Mouse (Mus musculus) ES-E14 (cell line): ENCODE measurements at regions not wholly inside any gene's neighbourhood (a gene's known extent, or its start where the extent isn't known, plus 50 kb on each side); places are given as distances from the start of the nearest gene placed in this dataset.

Source experiments
- DNase-seq: peaks from one replicate; pipeline ENCODE4 v3.0.0-alpha.2; 2013; ENCODE audit warnings: low read depth, low spot score
- H3K27ac ChIP-seq: 2 replicates; pipeline ENCODE4 v1.5.1; 2012; ENCODE audit warnings: low read depth, mild to moderate bottlenecking, low read length, moderate library complexity, mixed read lengths; ENCODE audit not compliant: poor library complexity, insufficient read depth, severe bottlenecking
- H3K36me3 ChIP-seq: 2 replicates; pipeline ENCODE4 v1.6.1; 2012; ENCODE audit warnings: mild to moderate bottlenecking, low read length, moderate library complexity, mixed read lengths; ENCODE audit not compliant: control insufficient read depth, poor library complexity, insufficient read depth, severe bottlenecking
- H3K4me1 ChIP-seq, 2 experiments: fragments of 150-350 bp in 1 of 2; sonication (generic) in 1 of 2; 2 replicates each; pipeline ENCODE4 v1.6.1; 2012; ENCODE audit warnings: low read length in 2 of 2, mild to moderate bottlenecking in 1 of 2, mixed read lengths in 1 of 2; ENCODE audit not compliant: control insufficient read depth in 2 of 2, insufficient read depth in 2 of 2, poor library complexity in 1 of 2
- H3K4me3 ChIP-seq, 2 experiments: fragments of 150-350 bp in 1 of 2; sonication (generic) in 1 of 2; 2 replicates each; pipeline ENCODE4 v1.5.1; 2012; ENCODE audit warnings: low read length in 2 of 2, low read depth in 1 of 2, mild to moderate bottlenecking in 1 of 2, mixed read lengths in 1 of 2; ENCODE audit not compliant: insufficient read depth in 1 of 2, poor library complexity in 1 of 2, severe bottlenecking in 1 of 2
- H3K9ac ChIP-seq: 2 replicates; pipeline ENCODE4 v1.6.1; 2012; ENCODE audit warnings: low read depth, mild to moderate bottlenecking, low read length, mixed read lengths; ENCODE audit not compliant: poor library complexity, insufficient read depth, severe bottlenecking
- H3K9me3 ChIP-seq: fragments of 150-350 bp; sonication (generic); 2 replicates; pipeline ENCODE4 v1.6.1; 2012; ENCODE audit warnings: low read depth, mild to moderate bottlenecking, low read length; ENCODE audit not compliant: control insufficient read depth, insufficient read depth
- CHD2 ChIP-seq: IDR thresholded peaks from 2 replicates; pipeline ENCODE4 v1.6.1; 2014; ENCODE audit warnings: mild to moderate bottlenecking, low read depth, low read length, inconsistent platforms
- HCFC1 ChIP-seq: IDR thresholded peaks from 2 replicates; pipeline ENCODE4 v1.6.1; 2012; ENCODE audit warnings: low read length, inconsistent platforms, borderline replicate concordance; ENCODE audit not compliant: insufficient read depth
- MAFK ChIP-seq: IDR thresholded peaks from 2 replicates; pipeline ENCODE4 v1.6.1; 2014; ENCODE audit warnings: mild to moderate bottlenecking, low read depth, low read length, inconsistent platforms; ENCODE audit not compliant: insufficient read depth
- ZC3H11A ChIP-seq: IDR thresholded peaks from 2 replicates; pipeline ENCODE4 v1.6.1; 2012; ENCODE audit warnings: low read depth, mild to moderate bottlenecking, inconsistent platforms, low read length, borderline replicate concordance
- ZNF384 ChIP-seq: IDR thresholded peaks from 2 replicates; pipeline ENCODE4 v1.6.1; 2012; ENCODE audit warnings: low read depth, low read length, inconsistent platforms
- in situ Hi-C, 2 experiments: fragments of 600-800 bp; cut with MboI; formaldehyde crosslinking; loops; one replicate each; pipeline ENCODE4 v1.15.1; 2025; ENCODE audit warnings: low sequenced_read_pairs in 2 of 2, inconsistent platforms in 1 of 2; ENCODE audit not compliant: unreplicated experiment in 2 of 2

GRCm38 (mm10) chr1:157011226-157011625 lies 71.8 kb upstream of the Ralgps2 start:
- in situ Hi-C loops = no loop called here
- TF ChIP-seq ZC3H11A (no peak), ZNF384 (no peak), HCFC1 (no peak), CHD2 (no peak), MAFK (no peak)
- Histone ChIP-seq H3K4me1 (no peaks in the 10 kb centered on the region), H3K36me3 (no peaks in the 10 kb centered on the region), H3K9me3 (no peaks in the 10 kb centered on the region), H3K4me3 (no peak overlapping the region), H3K9ac (no peak overlapping the region), H3K27ac (no peak overlapping the region)
- DNase-seq = no peak

- no peaks in the 10 kb centered on the region for H3K4me1 ChIP-seq
- in situ Hi-C loops = no loop called here
- no peaks in the 10 kb centered on the region for H3K36me3 ChIP-seq
- no peak overlapping the region for H3K27ac ChIP-seq
- H3K9me3 ChIP-seq = no peaks in the 10 kb centered on the region
- H3K4me3 ChIP-seq = no peak overlapping the region
- no peak overlapping the region for H3K9ac ChIP-seq
- TF ChIP-seq MAFK (no peak), ZNF384 (no peak), HCFC1 (no peak), CHD2 (no peak), ZC3H11A (no peak)
- DNase-seq = no peak
Observed at GRCm38 (mm10) chr1:157009427-157009826, 70.0 kb upstream of the Ralgps2 start.

- Histone ChIP-seq H3K36me3 (no peaks in the 10 kb centered on the region), H3K9ac (no peak overlapping the region), H3K27ac (no peak overlapping the region), H3K9me3 (no peaks in the 10 kb centered on the region), H3K4me3 (no peak overlapping the region), H3K4me1 (no peaks in the 10 kb centered on the region)
- no peak for DNase-seq
- TF ChIP-seq ZC3H11A (no peak), ZNF384 (no peak), MAFK (no peak), CHD2 (no peak), HCFC1 (no peak)
- in situ Hi-C loops = no loop called here
Observed at GRCm38 (mm10) chr1:157007891-157008730, 68.7 kb upstream of the Ralgps2 start.

GRCm38 (mm10) chr1:157004312-157005074 lies 65.1 kb upstream of the Ralgps2 start:
- Histone ChIP-seq H3K27ac (no peak overlapping the region), H3K36me3 (no peaks in the 10 kb centered on the region), H3K9me3 (no peaks in the 10 kb centered on the region), H3K9ac (no peak overlapping the region), H3K4me1 (no peaks in the 10 kb centered on the region), H3K4me3 (no peak overlapping the region)
- in situ Hi-C loops = no loop called here
- DNase-seq = no peak
- no peak for TF ChIP-seq MAFK
- no peak for TF ChIP-seq HCFC1
- TF ChIP-seq ZC3H11A = no peak
- TF ChIP-seq CHD2 = no peak
- no peak for TF ChIP-seq ZNF384
